Comparison of ENCODE assay signal across 9 mouse cellular contexts in the genomic region with DNA sequence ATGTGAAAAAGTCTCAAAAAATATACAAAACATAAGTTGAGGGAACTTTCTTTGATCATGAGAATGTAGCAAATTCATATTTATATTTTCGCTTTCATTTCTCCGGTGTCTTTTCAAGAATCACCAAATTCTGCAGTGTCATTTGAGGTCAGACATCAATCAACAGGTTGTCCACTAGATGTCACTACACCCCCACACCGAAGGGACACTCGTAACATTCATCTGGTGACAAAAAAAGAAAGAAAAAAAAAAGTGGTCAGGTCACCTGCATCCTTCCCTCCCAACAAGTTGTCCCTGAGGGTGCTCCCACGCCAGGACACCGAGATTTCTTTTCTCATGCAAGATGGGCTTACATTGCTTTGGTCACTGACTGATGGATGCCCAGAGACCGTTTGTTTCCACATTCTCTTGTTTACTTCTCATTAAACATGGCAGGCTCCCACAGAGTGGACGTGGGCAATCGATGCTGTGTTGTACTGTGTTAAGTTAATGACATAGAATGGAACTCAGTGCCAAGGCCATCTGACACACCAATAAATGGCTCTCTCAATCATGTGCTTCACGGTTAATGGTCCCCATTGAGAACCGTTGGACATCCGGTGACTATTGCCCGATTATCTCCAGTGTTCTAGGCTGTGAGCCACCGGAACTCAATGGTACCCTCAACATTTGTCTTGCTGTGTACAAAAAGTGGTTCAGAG.
DNase-seq lines count a peak whose midpoint lies in the region; ATAC-seq lines count a peak whose summit lies in the region.
"Had no signal": no experiment of that assay in that cellular context is flagged by ENCODE, and none has a peak within 500 bp of the region (broad histone marks: within the 10 kb centered on the region; RNA-seq: fewer than 3 reads in every experiment).

No protein-coding gene starts in this region.

- WGBS in midbrain, embryonic 10.5 days = 84% methylated on average over 14 of the region's 14 CpGs
- WGBS in midbrain, embryonic 13.5 days = 83% methylated on average over 14 of the region's 14 CpGs

- no peak overlapping the region for H3K4me2 ChIP-seq in midbrain, embryonic 13.5 days (replicated peaks)
- H3K4me2 ChIP-seq: liver, embryonic 13.5 days had no signal

- no peak overlapping the region for H3K4me3 ChIP-seq in midbrain, embryonic 10.5 days
- H3K4me3 ChIP-seq in midbrain, embryonic 13.5 days (replicated peaks) = no peak overlapping the region
- H3K4me3 ChIP-seq: liver, embryonic 13.5 days had no signal

- H3K27ac ChIP-seq in midbrain, embryonic 10.5 days (replicated peaks) = no peak overlapping the region
- no peak overlapping the region for H3K27ac ChIP-seq in midbrain, embryonic 13.5 days
- H3K27ac ChIP-seq: liver, embryonic 13.5 days had no signal

- peaks cover 17% of the 10 kb centered on the region for H3K4me1 ChIP-seq in midbrain, embryonic 10.5 days
- H3K4me1 ChIP-seq in midbrain, embryonic 13.5 days (replicated peaks) = peaks cover 17% of the 10 kb centered on the region

- H3K9me3 ChIP-seq in midbrain, embryonic 10.5 days (replicated peaks) = no peaks in the 10 kb centered on the region
- no peaks in the 10 kb centered on the region for H3K9me3 ChIP-seq in midbrain, embryonic 13.5 days
- H3K9me3 ChIP-seq: liver, embryonic 13.5 days had no signal

- peak; percentile 57 to 71 for DNase-seq in cerebellum, postnatal 10 days
- DNase-seq in midbrain, embryonic 10.5 days (ENCODE audit: low spot score) = peak; percentile 22
- DNase-seq in ZHBTc4 (ENCODE audit: low read depth, low spot score) = peak; percentile 65
- peak; percentile 67 for DNase-seq in heart, postnatal 4 days
- DNase-seq in right cerebral cortex, postnatal 36 days (ENCODE audit: low spot score in 2 of 2) = no peak
- DNase-seq: liver, embryonic 13.5 days had no signal

- no peaks in the 10 kb centered on the region for H3K27me3 ChIP-seq in midbrain, embryonic 10.5 days (ENCODE audit: low read depth, poor library complexity, severe bottlenecking)
- H3K27me3 ChIP-seq in midbrain, embryonic 13.5 days = no peaks in the 10 kb centered on the region
- H3K27me3 ChIP-seq: liver, embryonic 13.5 days had no signal

- no peak overlapping the region for H3K9ac ChIP-seq in midbrain, embryonic 13.5 days (replicated peaks)
- H3K9ac ChIP-seq: liver, embryonic 13.5 days had no signal

- ATAC-seq in cerebellum, adult (ENCODE audit: insufficient number of reproducible peaks, low FRiP score, low TSS enrichment) = no peak
- no peak for ATAC-seq in midbrain, embryonic 13.5 days
- peak; percentile 49; the same call in 1 of the 2 replicates for ATAC-seq in monocyte, adult 5-6 weeks (replicated peaks; ENCODE audit: insufficient number of reproducible peaks, low FRiP score, low TSS enrichment, poor library complexity, severe bottlenecking)

- H3K36me3 ChIP-seq in midbrain, embryonic 10.5 days = no peaks in the 10 kb centered on the region
- no peaks in the 10 kb centered on the region for H3K36me3 ChIP-seq in midbrain, embryonic 13.5 days
- H3K36me3 ChIP-seq: liver, embryonic 13.5 days had no signal

Comparison
In these comparisons a context has a peak if more than half of its experiments do, and no peak if none do; other contexts are left out.
1. DNase-seq: peak in cerebellum, postnatal 10 days (2 of 2), midbrain, embryonic 10.5 days (single experiment), ZHBTc4 (single experiment) and heart, postnatal 4 days (single experiment); none in right cerebral cortex, postnatal 36 days (0 of 2).